Mouse (Mus musculus) midbrain, embryonic 12.5 days (tissue): Measurements from ENCODE around the gene Gm9774. TPM values are rescaled to one million over a fixed set of nuclear protein-coding genes. Genes with fewer than 3 reads are reported as not detected.

Source experiments
- polyA plus RNA-seq: library from polyadenylated mRNA; unstranded; fragments of >200 nt; fragmentation: Nextera tagmentation; extraction: Ambion mirVana; gene quantifications from 2 replicates; pipeline ENCODE4 v1.2.1, GENCODE M21; 2016

Gm9774 gene
- polyA plus RNA-seq, 1 experiment from 2014 or later, result 9.2 TPM

Other genes starting within 250 kb of the Gm9774 start
- gene Sprr2a1, start 213.6 kb downstream of the Gm9774 start, polyA plus RNA-seq, result not detected in 2 replicates
- not detected in 2 replicates for gene Sprr2a2, start 213.5 kb downstream of the Gm9774 start, polyA plus RNA-seq
- gene Sprr2a3, start 144.0 kb downstream of the Gm9774 start, polyA plus RNA-seq, result not detected in 2 replicates
- not detected in 2 replicates for gene Sprr2b, start 112.8 kb downstream of the Gm9774 start, polyA plus RNA-seq
- gene Sprr2d, start 90.3 kb downstream of the Gm9774 start, polyA plus RNA-seq, result not detected in 2 replicates
- gene Sprr2e, start 77.3 kb downstream of the Gm9774 start, polyA plus RNA-seq, result not detected in 2 replicates
- not detected in 2 replicates for gene Sprr2f, start 64.2 kb downstream of the Gm9774 start, polyA plus RNA-seq
- gene Sprr2h, start 43.7 kb downstream of the Gm9774 start, polyA plus RNA-seq, result not detected in 2 replicates
- gene Sprr2i, start 21.4 kb downstream of the Gm9774 start, polyA plus RNA-seq, result not detected in 2 replicates
- gene Sprr2j-ps, start 11.3 kb downstream of the Gm9774 start, polyA plus RNA-seq, result not detected in 2 replicates
- not detected in 2 replicates for gene Sprr2k, start 3.2 kb upstream of the Gm9774 start, polyA plus RNA-seq
- gene Sprr1b, start 9.4 kb upstream of the Gm9774 start, polyA plus RNA-seq, result not detected in 2 replicates
- not detected in 2 replicates for gene Sprr3, start 29.3 kb upstream of the Gm9774 start, polyA plus RNA-seq
- gene Sprr1a, start 56.5 kb upstream of the Gm9774 start, polyA plus RNA-seq, result not detected in 2 replicates
- gene Sprr4, start 71.1 kb upstream of the Gm9774 start, polyA plus RNA-seq, result not detected in 2 replicates
- gene 2310046K23Rik, start 105.1 kb upstream of the Gm9774 start, polyA plus RNA-seq, result not detected in 2 replicates
- not detected in 2 replicates for gene Ivl, start 144.3 kb upstream of the Gm9774 start, polyA plus RNA-seq
- gene Smcp, start 159.6 kb upstream of the Gm9774 start, polyA plus RNA-seq, result not detected in 2 replicates
- gene 2210017I01Rik, start 178.1 kb upstream of the Gm9774 start, polyA plus RNA-seq, result not detected in 2 replicates
- not detected in 2 replicates for gene Lce6a, start 192.2 kb upstream of the Gm9774 start, polyA plus RNA-seq
- gene Lce1a1, start 218.9 kb upstream of the Gm9774 start, polyA plus RNA-seq, result not detected in 2 replicates
- gene Lce1b, start 227.5 kb upstream of the Gm9774 start, polyA plus RNA-seq, result not detected in 2 replicates
- gene Lce1a2, start 240.9 kb upstream of the Gm9774 start, polyA plus RNA-seq, result not detected in 2 replicates
- gene Lce1c, start 249.8 kb upstream of the Gm9774 start, polyA plus RNA-seq, result not detected in 2 replicates